Mouse (Mus musculus) left cerebral cortex, adult 2 months (tissue): ENCODE measurements at regions not wholly inside any gene's neighbourhood (a gene's known extent, or its start where the extent isn't known, plus 50 kb on each side); places are given as distances from the start of the nearest gene placed in this dataset.

Experiments
- DNase-seq, 2 experiments: peaks; one replicate each; pipeline ENCODE4 v3.0.0; 2021 to 2022; ENCODE audit warnings: low spot score in 2 of 2, mixed read lengths in 1 of 2; ENCODE audit errors: extremely low spot score in 1 of 2
- H3K27ac ChIP-seq: fragments of 200-600 bp; 2 replicates; pipeline ENCODE4 v1.8.1; 2022
- H3K4me3 ChIP-seq: fragments of 200-600 bp; 2 replicates; pipeline ENCODE4 v1.8.1; 2022
- CTCF ChIP-seq: fragments of 200-600 bp; IDR thresholded peaks from 2 replicates; pipeline ENCODE4 v1.8.1; 2022; ENCODE audit warnings: antibody characterized with exemption, mild to moderate bottlenecking, moderate library complexity
- intact Hi-C: fragments of 180-260 bp; cut with DNase I; formaldehyde crosslinking; loops from one replicate; pipeline ENCODE4 v1.15.1; 2025

DNA sequence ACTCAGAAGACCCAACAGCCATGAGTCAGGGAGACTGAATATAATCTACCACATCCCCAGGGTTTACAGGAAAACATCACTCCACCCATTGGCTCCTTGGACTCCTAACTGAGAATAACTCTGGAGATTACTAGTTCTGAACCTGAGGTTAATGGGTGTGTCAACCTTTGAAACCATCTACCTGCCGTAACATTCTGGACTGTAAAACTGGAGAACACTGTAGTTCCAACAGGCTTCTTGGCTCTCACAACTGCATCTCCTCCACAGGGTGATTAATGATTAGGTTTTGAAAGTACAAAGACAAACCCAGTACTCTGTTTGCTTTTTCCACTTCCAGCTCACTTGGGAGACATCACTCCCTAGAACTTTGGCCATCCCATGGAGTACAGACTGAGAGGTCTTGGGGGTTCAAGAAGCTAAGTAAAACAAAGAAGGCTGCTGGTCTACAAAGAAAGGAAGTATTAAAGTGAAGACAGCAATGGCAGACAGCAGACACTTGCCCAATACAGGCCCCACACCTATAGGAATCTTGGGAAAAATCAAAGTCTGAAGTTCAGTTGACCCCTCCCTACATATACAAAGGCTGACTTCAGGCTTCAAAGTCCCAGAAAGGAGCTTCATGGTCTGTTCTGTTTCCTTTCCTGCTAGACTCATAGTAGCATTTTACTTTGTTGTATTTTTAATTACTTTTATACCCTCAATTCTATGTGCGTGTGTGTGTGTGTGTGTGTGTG is 52.7 kb upstream of the Ddit4l start:
- no peak for TF ChIP-seq CTCF
- H3K4me3 ChIP-seq, result no peak overlapping the region
- peak overlapping the region; percentile 59; the same call in 1 of the 2 replicates for H3K27ac ChIP-seq
- no peak for DNase-seq
- intact Hi-C loops, result no loop called here
